Mouse (Mus musculus): ENCODE results near the gene Myh14. TPM values are rescaled to one million over a fixed set of nuclear protein-coding genes. Genes with fewer than 3 reads are reported as not detected.

Myh14 gene
- polyA plus RNA-seq, 1 experiment from 2014 or later = 114 TPM

GRCm38 (mm10) chr7:44636684-44637083 is 34.0 kb downstream of the Myh14 start:
- Histone ChIP-seq H3K9ac (ENCODE audit: low read depth, low read length) (no peak overlapping the region), H3K4me1 (replicated peaks; ENCODE audit: control insufficient read depth, insufficient read depth, low read length) (no peaks in the 10 kb centered on the region), H3K36me3 (ENCODE audit: control insufficient read depth, insufficient read depth) (peaks cover 75% of the 10 kb centered on the region), H3K27ac (ENCODE audit: low read depth, low read length) (no peak overlapping the region), H3K4me2 (replicated peaks; ENCODE audit: low read depth) (no peak overlapping the region), H3K27me3 (replicated peaks; ENCODE audit: control insufficient read depth, insufficient read depth, low read length) (no peaks in the 10 kb centered on the region), H3K4me3 (ENCODE audit: low read depth, low read length) (no peak overlapping the region), H3K9me3 (ENCODE audit: control insufficient read depth) (no peaks in the 10 kb centered on the region)
- ATAC-seq = no peak
- WGBS = 86% methylated on average over 9 of the region's 9 CpGs
- no peak for TF ChIP-seq CTCF (IDR thresholded peaks at IDR 0.05; ENCODE audit: low read depth)

- WGBS = 40% methylated on average over 15 of the region's 15 CpGs
- no peaks in the 10 kb centered on the region for H3K27me3 ChIP-seq (replicated peaks; ENCODE audit: control insufficient read depth, insufficient read depth, low read length)
- H3K4me3 ChIP-seq (ENCODE audit: low read depth, low read length) = no peak overlapping the region
- no peak overlapping the region for H3K9ac ChIP-seq (ENCODE audit: low read depth, low read length)
- no peaks in the 10 kb centered on the region for H3K9me3 ChIP-seq (ENCODE audit: control insufficient read depth)
- no peak overlapping the region for H3K27ac ChIP-seq (ENCODE audit: low read depth, low read length)
- ATAC-seq = no peak
- H3K4me1 ChIP-seq (replicated peaks; ENCODE audit: control insufficient read depth, insufficient read depth, low read length) = no peaks in the 10 kb centered on the region
- peaks cover 76% of the 10 kb centered on the region for H3K36me3 ChIP-seq (ENCODE audit: control insufficient read depth, insufficient read depth)
- H3K4me2 ChIP-seq (replicated peaks; ENCODE audit: low read depth) = no peak overlapping the region
- TF ChIP-seq CTCF (IDR thresholded peaks at IDR 0.05; ENCODE audit: low read depth) = peak; percentile 62
Observed at GRCm38 (mm10) chr7:44633407-44633806, 37.2 kb downstream of the Myh14 start.

- no peaks in the 10 kb centered on the region for H3K4me1 ChIP-seq (replicated peaks; ENCODE audit: control insufficient read depth, insufficient read depth, low read length)
- no peak overlapping the region for H3K27ac ChIP-seq (ENCODE audit: low read depth, low read length)
- no peaks in the 10 kb centered on the region for H3K9me3 ChIP-seq (ENCODE audit: control insufficient read depth)
- no peak overlapping the region for H3K9ac ChIP-seq (ENCODE audit: low read depth, low read length)
- ATAC-seq = no peak
- TF ChIP-seq CTCF (IDR thresholded peaks at IDR 0.05; ENCODE audit: low read depth) = no peak
- H3K36me3 ChIP-seq (ENCODE audit: control insufficient read depth, insufficient read depth) = peaks cover 73% of the 10 kb centered on the region
- 49% methylated on average over 13 of the region's 13 CpGs for WGBS
- no peaks in the 10 kb centered on the region for H3K27me3 ChIP-seq (replicated peaks; ENCODE audit: control insufficient read depth, insufficient read depth, low read length)
- no peak overlapping the region for H3K4me3 ChIP-seq (ENCODE audit: low read depth, low read length)
- H3K4me2 ChIP-seq (replicated peaks; ENCODE audit: low read depth) = no peak overlapping the region
Observed at GRCm38 (mm10) chr7:44632676-44633075, 38.0 kb downstream of the Myh14 start.

- no peaks in the 10 kb centered on the region for H3K4me1 ChIP-seq (replicated peaks; ENCODE audit: control insufficient read depth, insufficient read depth, low read length)
- ATAC-seq = no peak
- no peaks in the 10 kb centered on the region for H3K27me3 ChIP-seq (replicated peaks; ENCODE audit: control insufficient read depth, insufficient read depth, low read length)
Observed at GRCm38 (mm10) chr7:44630437-44630836, 40.2 kb downstream of the Myh14 start.

GRCm38 (mm10) chr7:44628402-44629034 is 42.1 kb downstream of the Myh14 start:
- Histone ChIP-seq H3K4me2 (replicated peaks; ENCODE audit: low read depth) (no peak overlapping the region), H3K27me3 (replicated peaks; ENCODE audit: control insufficient read depth, insufficient read depth, low read length) (no peaks in the 10 kb centered on the region), H3K4me1 (replicated peaks; ENCODE audit: control insufficient read depth, insufficient read depth, low read length) (no peaks in the 10 kb centered on the region), H3K27ac (ENCODE audit: low read depth, low read length) (no peak overlapping the region), H3K9ac (ENCODE audit: low read depth, low read length) (no peak overlapping the region), H3K9me3 (ENCODE audit: control insufficient read depth) (no peaks in the 10 kb centered on the region), H3K4me3 (ENCODE audit: low read depth, low read length) (no peak overlapping the region), H3K36me3 (ENCODE audit: control insufficient read depth, insufficient read depth) (peaks cover 87% of the 10 kb centered on the region)
- WGBS = 87% methylated on average over 15 of the region's 15 CpGs
- TF ChIP-seq CTCF (IDR thresholded peaks at IDR 0.05; ENCODE audit: low read depth) = no peak
- no peak for ATAC-seq

More at GRCm38 (mm10) chr7:44630437-44630836, 40.2 kb downstream of the Myh14 start:
- no peak overlapping the region for H3K4me2 ChIP-seq (replicated peaks; ENCODE audit: low read depth)
- no peaks in the 10 kb centered on the region for H3K9me3 ChIP-seq (ENCODE audit: control insufficient read depth)
- H3K9ac ChIP-seq (ENCODE audit: low read depth, low read length) = no peak overlapping the region
- peaks cover 84% of the 10 kb centered on the region for H3K36me3 ChIP-seq (ENCODE audit: control insufficient read depth, insufficient read depth)
- H3K4me3 ChIP-seq (ENCODE audit: low read depth, low read length) = no peak overlapping the region
- H3K27ac ChIP-seq (ENCODE audit: low read depth, low read length) = no peak overlapping the region
- 65% methylated on average over 13 of the region's 13 CpGs for WGBS
- no peak for TF ChIP-seq CTCF (IDR thresholded peaks at IDR 0.05; ENCODE audit: low read depth)

- Histone ChIP-seq H3K4me1 (replicated peaks; ENCODE audit: control insufficient read depth, insufficient read depth, low read length) (no peaks in the 10 kb centered on the region), H3K4me2 (replicated peaks; ENCODE audit: low read depth) (no peak overlapping the region), H3K36me3 (ENCODE audit: control insufficient read depth, insufficient read depth) (peaks cover 87% of the 10 kb centered on the region), H3K4me3 (ENCODE audit: low read depth, low read length) (no peak overlapping the region), H3K27me3 (replicated peaks; ENCODE audit: control insufficient read depth, insufficient read depth, low read length) (no peaks in the 10 kb centered on the region), H3K27ac (ENCODE audit: low read depth, low read length) (no peak overlapping the region), H3K9ac (ENCODE audit: low read depth, low read length) (no peak overlapping the region), H3K9me3 (ENCODE audit: control insufficient read depth) (no peaks in the 10 kb centered on the region)
- no peak for ATAC-seq
- 78% methylated on average over 13 of the region's 13 CpGs for WGBS
- no peak for TF ChIP-seq CTCF (IDR thresholded peaks at IDR 0.05; ENCODE audit: low read depth)
Observed at GRCm38 (mm10) chr7:44626966-44627365, 43.7 kb downstream of the Myh14 start.

GRCm38 (mm10) chr7:44626068-44626385 is 44.6 kb downstream of the Myh14 start:
- H3K36me3 ChIP-seq (ENCODE audit: control insufficient read depth, insufficient read depth) = peaks cover 86% of the 10 kb centered on the region
- 53% methylated on average over 1 of the region's 1 CpGs for WGBS

More at GRCm38 (mm10) chr7:44626068-44626385, 44.6 kb downstream of the Myh14 start:
- Histone ChIP-seq H3K4me1 (replicated peaks; ENCODE audit: control insufficient read depth, insufficient read depth, low read length) (no peaks in the 10 kb centered on the region), H3K4me2 (replicated peaks; ENCODE audit: low read depth) (no peak overlapping the region), H3K9me3 (ENCODE audit: control insufficient read depth) (no peaks in the 10 kb centered on the region), H3K27ac (ENCODE audit: low read depth, low read length) (no peak overlapping the region), H3K4me3 (ENCODE audit: low read depth, low read length) (no peak overlapping the region), H3K27me3 (replicated peaks; ENCODE audit: control insufficient read depth, insufficient read depth, low read length) (no peaks in the 10 kb centered on the region), H3K9ac (ENCODE audit: low read depth, low read length) (no peak overlapping the region)
- TF ChIP-seq CTCF (IDR thresholded peaks at IDR 0.05; ENCODE audit: low read depth) = peak; percentile 40
- no peak for ATAC-seq

Data from intestine, postnatal 0 days (tissue).